Mouse (Mus musculus) kidney, adult 2 months (tissue): ENCODE data around the gene Foxo3. TPM values are rescaled to one million over a fixed set of nuclear protein-coding genes. Genes with fewer than 3 reads are reported as not detected.

Experiments used
- DNase-seq: peaks from one replicate; pipeline ENCODE4 v3.0.0; 2021
- H3K27ac ChIP-seq: fragments of 200-500 bp; 2 replicates; pipeline ENCODE4 v1.5.1; 2012; ENCODE audit warnings: low read depth, low read length, control low read depth, inconsistent platforms; ENCODE audit not compliant: insufficient read depth
- H3K27me3 ChIP-seq: fragments of 200-500 bp; replicated peaks from 2 replicates; pipeline ENCODE4 v1.6.1; 2012; ENCODE audit warnings: mild to moderate bottlenecking, moderate library complexity, low read length, inconsistent platforms; ENCODE audit not compliant: control insufficient read depth, insufficient read depth
- H3K36me3 ChIP-seq: fragments of 200-500 bp; 2 replicates; pipeline ENCODE4 v1.6.1; 2012; ENCODE audit warnings: mild to moderate bottlenecking, moderate library complexity, low read length, inconsistent platforms; ENCODE audit not compliant: control insufficient read depth, insufficient read depth
- H3K4me1 ChIP-seq: fragments of 200-500 bp; 2 replicates; pipeline ENCODE4 v1.6.1; 2011; ENCODE audit warnings: low read length; ENCODE audit not compliant: control insufficient read depth, insufficient read depth
- H3K4me3 ChIP-seq: fragments of 200-500 bp; 2 replicates; pipeline ENCODE4 v1.5.1; 2011; ENCODE audit warnings: mild to moderate bottlenecking, low read depth, low read length, control low read depth; ENCODE audit not compliant: insufficient read depth
- CTCF ChIP-seq: fragments of 200-500 bp; conservative IDR thresholded peaks from 2 replicates; pipeline ENCODE4 v1.5.1; 2011; ENCODE audit warnings: low read depth, mild to moderate bottlenecking, control low read depth, low read length, moderate library complexity, mixed read lengths; ENCODE audit not compliant: insufficient read depth, insufficient read length
- POLR2A ChIP-seq: fragments of 200-500 bp; IDR thresholded peaks from one replicate; pipeline ENCODE4 v1.6.1; 2011; ENCODE audit warnings: low read depth, low read length, control low read depth
- WGBS: fragments of 180-500 bp; shearing (Covaris S2); methylation state at CpG from one replicate; pipeline ENCODE4 v1.1.7; 2018; 5-methylcytosine and 5-hydroxymethylcytosine counted together
- polyA plus RNA-seq: library from polyadenylated mRNA; depleted of rRNA; stranded (reverse); fragments of >200 nt; gene quantifications from 2 replicates; pipeline ENCODE4 v1.2.3, GENCODE M21; 2012

The Foxo3 gene
- polyA plus RNA-seq, 1 experiment, result 29.2 TPM

GRCm38 (mm10) chr10:42262061-42262460, 14.5 kb downstream of the Foxo3 start:
- Histone ChIP-seq H3K4me3 (no peak overlapping the region), H3K36me3 (peaks cover 8% of the 10 kb centered on the region), H3K27me3 (no peaks in the 10 kb centered on the region), H3K4me1 (peaks cover 21% of the 10 kb centered on the region), H3K27ac (no peak overlapping the region)
- 65% methylated on average over 3 of the region's 3 CpGs for WGBS
- DNase-seq, result no peak
- no peak for TF ChIP-seq CTCF
- no peak for TF ChIP-seq POLR2A

GRCm38 (mm10) chr10:42261103-42261502, 15.5 kb downstream of the Foxo3 start:
- no peaks in the 10 kb centered on the region for H3K27me3 ChIP-seq
- peaks cover 7% of the 10 kb centered on the region for H3K36me3 ChIP-seq
- no peak overlapping the region for H3K4me3 ChIP-seq
- TF ChIP-seq CTCF, result no peak
- WGBS, result 86% methylated on average over 8 of the region's 8 CpGs
- H3K27ac ChIP-seq, result no peak overlapping the region
- no peak for DNase-seq
- H3K4me1 ChIP-seq, result peaks cover 19% of the 10 kb centered on the region

GRCm38 (mm10) chr10:42260523-42260922, 16.0 kb downstream of the Foxo3 start:
- no peaks in the 10 kb centered on the region for H3K27me3 ChIP-seq
- no peak overlapping the region for H3K27ac ChIP-seq
- no peak for DNase-seq
- H3K4me3 ChIP-seq, result no peak overlapping the region
- WGBS, result 56% methylated on average over 8 of the region's 8 CpGs
- TF ChIP-seq POLR2A (no peak), CTCF (no peak)
- H3K36me3 ChIP-seq, result peaks cover 3% of the 10 kb centered on the region; the same call in 1 of the 2 replicates
- H3K4me1 ChIP-seq, result peaks cover 20% of the 10 kb centered on the region

GRCm38 (mm10) chr10:42259602-42260001, 17.0 kb downstream of the Foxo3 start:
- Histone ChIP-seq H3K4me3 (no peak overlapping the region), H3K27me3 (no peaks in the 10 kb centered on the region), H3K36me3 (no peaks in the 10 kb centered on the region), H3K27ac (no peak overlapping the region), H3K4me1 (peaks cover 20% of the 10 kb centered on the region)
- no peak for TF ChIP-seq POLR2A
- TF ChIP-seq CTCF, result no peak
- WGBS, result 73% methylated on average over 4 of the region's 4 CpGs
- DNase-seq, result no peak

- H3K4me3 ChIP-seq, result no peak overlapping the region
- 91% methylated on average over 7 of the region's 7 CpGs for WGBS
- DNase-seq, result no peak
- TF ChIP-seq POLR2A (no peak), CTCF (no peak)
- peaks cover 28% of the 10 kb centered on the region for H3K4me1 ChIP-seq
- no peak overlapping the region for H3K27ac ChIP-seq
- H3K27me3 ChIP-seq, result no peaks in the 10 kb centered on the region
- H3K36me3 ChIP-seq, result no peaks in the 10 kb centered on the region
These were observed 18.6 kb downstream of the Foxo3 start for GRCm38 (mm10) chr10:42257985-42258384.

- H3K36me3 ChIP-seq, result no peaks in the 10 kb centered on the region
- 85% methylated on average over 5 of the region's 5 CpGs for WGBS
- no peaks in the 10 kb centered on the region for H3K27me3 ChIP-seq
- H3K27ac ChIP-seq, result no peak overlapping the region
- TF ChIP-seq CTCF (no peak), POLR2A (no peak)
- no peak overlapping the region for H3K4me3 ChIP-seq
- peaks cover 49% of the 10 kb centered on the region for H3K4me1 ChIP-seq
- DNase-seq, result no peak
These were observed 21.8 kb downstream of the Foxo3 start for GRCm38 (mm10) chr10:42254788-42255187.

GRCm38 (mm10) chr10:42251749-42252323, 24.7 kb downstream of the Foxo3 start:
- DNase-seq, result no peak
- no peak for TF ChIP-seq POLR2A
- no peak for TF ChIP-seq CTCF
- Histone ChIP-seq H3K4me1 (peaks cover 69% of the 10 kb centered on the region), H3K27ac (peak overlapping the region; percentile 80), H3K27me3 (no peaks in the 10 kb centered on the region), H3K4me3 (no peak overlapping the region), H3K36me3 (no peaks in the 10 kb centered on the region)
- WGBS, result 30% methylated on average over 8 of the region's 8 CpGs

- peak; percentile 95 for DNase-seq
- H3K27ac ChIP-seq, result peak overlapping the region; percentile 80
These were observed 25.4 kb downstream of the Foxo3 start for GRCm38 (mm10) chr10:42251203-42251602.

More at GRCm38 (mm10) chr10:42251203-42251602, 25.4 kb downstream of the Foxo3 start:
- Histone ChIP-seq H3K27me3 (no peaks in the 10 kb centered on the region), H3K4me1 (peaks cover 73% of the 10 kb centered on the region), H3K36me3 (no peaks in the 10 kb centered on the region), H3K4me3 (no peak overlapping the region)
- TF ChIP-seq CTCF (0 out of 2 replicates have a peak, but pooled peaks have one; percentile 3), POLR2A (no peak)
- WGBS, result 6% methylated on average over 7 of the region's 7 CpGs
